Mouse (Mus musculus): ENCODE results near the gene Gpsm3. TPM values are rescaled to one million over a fixed set of nuclear protein-coding genes. Genes with fewer than 3 reads are reported as not detected.

Gene Gpsm3
- polyA plus RNA-seq, 1 experiment from 2014 or later, result 4.8 TPM

- no peak overlapping the region for H3K4me2 ChIP-seq
- DNase-seq (ENCODE audit: low spot score, missing footprints) (no peak), ATAC-seq (ENCODE audit: low FRiP score) (no peak)
- H3K36me3 ChIP-seq (ENCODE audit: control insufficient read depth, insufficient read depth, low read length), result no peaks in the 10 kb centered on the region
- no peak overlapping the region for H3K27ac ChIP-seq (ENCODE audit: low read depth, low read length)
- H3K9ac ChIP-seq (ENCODE audit: low read length), result no peak overlapping the region
- H3K4me3 ChIP-seq (ENCODE audit: low read depth, low read length), result no peak overlapping the region
- H3K9me3 ChIP-seq (ENCODE audit: control insufficient read depth, low read length), result no peaks in the 10 kb centered on the region
- WGBS, result 86% methylated on average over 7 of the region's 7 CpGs
- no peaks in the 10 kb centered on the region for H3K27me3 ChIP-seq (ENCODE audit: control insufficient read depth, insufficient read depth, low read length)
- H3K4me1 ChIP-seq (ENCODE audit: control insufficient read depth, insufficient read depth, low read length), result peaks cover 7% of the 10 kb centered on the region
Observed at GRCm38 (mm10) chr17:34639461-34640255, 50.1 kb downstream of the Gpsm3 start.

DNA sequence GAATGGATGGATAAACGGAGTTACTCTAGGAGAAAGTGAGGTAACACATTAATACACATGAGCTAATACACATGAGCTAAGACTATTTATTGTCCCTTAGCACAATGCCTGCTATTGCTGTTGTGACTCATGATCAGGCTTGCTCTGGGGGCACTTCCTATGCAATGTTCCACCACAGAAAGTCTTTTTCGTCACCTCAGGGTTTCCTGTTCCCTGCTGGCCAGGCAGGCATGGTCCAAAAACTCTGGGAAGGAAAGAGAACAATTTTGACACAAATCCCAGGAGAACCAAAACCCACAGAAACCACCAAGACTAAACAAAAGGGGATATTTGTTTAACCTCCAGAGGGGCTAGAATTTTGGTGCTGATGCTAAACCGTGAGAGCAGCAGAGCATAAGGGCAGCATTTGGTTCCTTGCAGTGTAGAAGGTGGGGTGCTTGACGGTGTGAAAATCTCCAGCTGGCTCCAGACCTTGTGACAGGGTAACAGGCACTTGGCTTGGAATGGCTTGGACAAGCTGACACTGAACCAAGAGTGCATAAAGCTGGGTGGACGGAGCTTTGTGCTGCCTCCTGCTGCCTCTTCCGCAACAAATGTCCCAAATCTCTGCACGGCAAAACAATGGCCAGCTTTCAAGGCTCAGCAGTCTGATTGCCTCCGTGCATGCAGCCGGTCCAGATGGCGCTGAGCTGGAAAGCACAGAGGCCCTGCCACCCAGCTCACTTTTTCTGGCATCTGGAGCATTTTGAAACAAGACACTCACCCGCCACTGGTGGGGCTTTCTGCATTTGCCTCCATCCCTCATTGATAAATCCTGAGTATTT is 51.4 kb downstream of the Gpsm3 start:
- H3K36me3 ChIP-seq (ENCODE audit: control insufficient read depth, insufficient read depth, low read length), result no peaks in the 10 kb centered on the region

More for the DNA sequence above, 51.4 kb downstream of the Gpsm3 start:
- Histone ChIP-seq H3K4me3 (ENCODE audit: low read depth, low read length) (no peak overlapping the region), H3K9me3 (ENCODE audit: control insufficient read depth, low read length) (no peaks in the 10 kb centered on the region), H3K4me1 (ENCODE audit: control insufficient read depth, insufficient read depth, low read length) (peaks cover 14% of the 10 kb centered on the region), H3K4me2 (no peak overlapping the region; the same call in 1 of the 2 replicates), H3K9ac (ENCODE audit: low read length) (peak overlapping the region; percentile 53), H3K27ac (ENCODE audit: low read depth, low read length) (peak overlapping the region; percentile 82), H3K27me3 (ENCODE audit: control insufficient read depth, insufficient read depth, low read length) (no peaks in the 10 kb centered on the region)
- ATAC-seq (ENCODE audit: low FRiP score) (peak; percentile 52), DNase-seq (ENCODE audit: low spot score, missing footprints) (peak; percentile 90)
- WGBS, result 13% methylated on average over 11 of the region's 11 CpGs

Other genes with a start within 250 kb of the Gpsm3 start
- 0.07 TPM in 1 of 2 replicates, not detected in the other for gene Btnl2, start 235.0 kb upstream of the Gpsm3 start, polyA plus RNA-seq (2014; fragmentation: Nextera tagmentation; extraction: Ambion mirVana)
- not detected in 2 replicates for gene Btnl1, start 212.7 kb upstream of the Gpsm3 start, polyA plus RNA-seq (2014; fragmentation: Nextera tagmentation; extraction: Ambion mirVana)
- 1.6 and 2.9 TPM in 2 replicates for gene BC051142, start 191.0 kb upstream of the Gpsm3 start, polyA plus RNA-seq (2014; fragmentation: Nextera tagmentation; extraction: Ambion mirVana)
- not detected in 2 replicates for gene Btnl4, start 112.5 kb upstream of the Gpsm3 start, polyA plus RNA-seq (2014; fragmentation: Nextera tagmentation; extraction: Ambion mirVana)
- not detected in 2 replicates for gene Btnl6, start 72.5 kb upstream of the Gpsm3 start, polyA plus RNA-seq (2014; fragmentation: Nextera tagmentation; extraction: Ambion mirVana)
- gene Notch4, start 25.5 kb upstream of the Gpsm3 start, polyA plus RNA-seq (2014; fragmentation: Nextera tagmentation; extraction: Ambion mirVana), result 8.9 and 15.8 TPM in 2 replicates
- gene Pbx2, start 1.5 kb downstream of the Gpsm3 start, polyA plus RNA-seq (2014; fragmentation: Nextera tagmentation; extraction: Ambion mirVana), result 17.3 and 20.1 TPM in 2 replicates
- 1.4 and 1.6 TPM in 2 replicates for gene Ager, start 8.1 kb downstream of the Gpsm3 start, polyA plus RNA-seq (2014; fragmentation: Nextera tagmentation; extraction: Ambion mirVana)
- 180 and 185 TPM in 2 replicates for gene Rnf5, start 13.9 kb downstream of the Gpsm3 start, polyA plus RNA-seq (2014; fragmentation: Nextera tagmentation; extraction: Ambion mirVana)
- gene Agpat1, start 14.5 kb downstream of the Gpsm3 start, polyA plus RNA-seq (2014; fragmentation: Nextera tagmentation; extraction: Ambion mirVana), result 68.4 and 75.3 TPM in 2 replicates
- 3.3 and 3.8 TPM in 2 replicates for gene Egfl8, start 26.2 kb downstream of the Gpsm3 start, polyA plus RNA-seq (2014; fragmentation: Nextera tagmentation; extraction: Ambion mirVana)
- 25.8 and 26.4 TPM in 2 replicates for gene Ppt2, start 38.7 kb downstream of the Gpsm3 start, polyA plus RNA-seq (2014; fragmentation: Nextera tagmentation; extraction: Ambion mirVana)
- 1.8 and 2.4 TPM in 2 replicates for gene Prrt1, start 39.7 kb downstream of the Gpsm3 start, polyA plus RNA-seq (2014; fragmentation: Nextera tagmentation; extraction: Ambion mirVana)
- gene Fkbpl, start 55.0 kb downstream of the Gpsm3 start, polyA plus RNA-seq (2014; fragmentation: Nextera tagmentation; extraction: Ambion mirVana), result 14.4 and 15.1 TPM in 2 replicates
- 68.2 and 77.6 TPM in 2 replicates for gene Atf6b, start 57.3 kb downstream of the Gpsm3 start, polyA plus RNA-seq (2014; fragmentation: Nextera tagmentation; extraction: Ambion mirVana)
- 0.03 and 0.05 TPM in 2 replicates for gene Tnxb, start 80.7 kb downstream of the Gpsm3 start, polyA plus RNA-seq (2014; fragmentation: Nextera tagmentation; extraction: Ambion mirVana)
- gene C4b, start 154.1 kb downstream of the Gpsm3 start, polyA plus RNA-seq (2014; fragmentation: Nextera tagmentation; extraction: Ambion mirVana), result not detected in 2 replicates
- not detected in 2 replicates for gene Cyp21a1, start 214.8 kb downstream of the Gpsm3 start, polyA plus RNA-seq (2014; fragmentation: Nextera tagmentation; extraction: Ambion mirVana)
- gene Stk19, start 247.1 kb downstream of the Gpsm3 start, polyA plus RNA-seq (2014; fragmentation: Nextera tagmentation; extraction: Ambion mirVana), result 20.2 and 21.5 TPM in 2 replicates
- gene Dxo, start 247.2 kb downstream of the Gpsm3 start, polyA plus RNA-seq (2014; fragmentation: Nextera tagmentation; extraction: Ambion mirVana), result 60.7 and 64.8 TPM in 2 replicates